Mouse (Mus musculus): ENCODE results near the gene Gm43518.

- TF ChIP-seq POLR2A (IDR thresholded peaks at IDR 0.05; ENCODE audit: insufficient read depth, low read depth, low read length) = no peak
- TF ChIP-seq CTCF (IDR thresholded peaks at IDR 0.05; ENCODE audit: insufficient read depth, low read depth, low read length) = no peak
Measured at GRCm38 (mm10) chr5:123972453-123972852, 45.2 kb downstream of the Gm43518 start.

All from olfactory bulb, adult 2 months (tissue).